Mouse (Mus musculus) fat pad, adult 2 months (tissue): Measurements from ENCODE around the gene Fam111a.

Source experiments
- DNase-seq: peaks from one replicate; pipeline ENCODE4 v3.0.0-alpha.2; 2011; ENCODE audit warnings: low read depth, low spot score; ENCODE audit errors: extremely low read depth

Gene Fam111a

GRCm38 (mm10) chr19:12600684-12601480 lies 55.3 kb downstream of the Fam111a start:
- DNase-seq = no peak

DNA sequence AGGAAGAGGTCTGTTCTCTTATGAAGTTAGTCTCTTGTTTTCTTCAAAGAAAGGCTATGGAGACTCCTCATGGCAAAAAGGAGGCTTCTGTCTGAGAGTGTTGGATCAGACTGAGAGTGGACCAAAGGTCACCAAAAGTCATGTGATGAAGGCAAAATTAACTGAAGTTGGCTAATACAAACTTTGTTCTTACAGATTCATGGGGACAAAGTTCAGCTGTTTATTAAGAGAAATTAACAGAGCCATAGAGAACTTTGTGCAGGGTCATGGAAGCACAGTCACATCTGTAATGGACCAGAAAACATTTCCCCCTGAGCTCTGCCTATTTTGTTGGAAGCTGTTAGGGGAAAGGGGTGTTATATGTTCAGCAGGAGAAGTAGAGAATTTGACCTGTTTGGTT lies 62.8 kb downstream of the Fam111a start:
- DNase-seq = no peak

GRCm38 (mm10) chr19:12613646-12614045 lies 68.1 kb downstream of the Fam111a start:
- DNase-seq = no peak

GRCm38 (mm10) chr19:12633176-12633575 lies 87.6 kb downstream of the Fam111a start, which contains the start of gene Glyat:
Gene Glyat, plus strand, starts transcription at chr19:12633308.
- no peak for DNase-seq

- DNase-seq = no peak
Observed at GRCm38 (mm10) chr19:12634259-12634658, 88.7 kb downstream of the Fam111a start.

- no peak for DNase-seq
Observed at GRCm38 (mm10) chr19:12634963-12635362, 89.4 kb downstream of the Fam111a start.

DNA sequence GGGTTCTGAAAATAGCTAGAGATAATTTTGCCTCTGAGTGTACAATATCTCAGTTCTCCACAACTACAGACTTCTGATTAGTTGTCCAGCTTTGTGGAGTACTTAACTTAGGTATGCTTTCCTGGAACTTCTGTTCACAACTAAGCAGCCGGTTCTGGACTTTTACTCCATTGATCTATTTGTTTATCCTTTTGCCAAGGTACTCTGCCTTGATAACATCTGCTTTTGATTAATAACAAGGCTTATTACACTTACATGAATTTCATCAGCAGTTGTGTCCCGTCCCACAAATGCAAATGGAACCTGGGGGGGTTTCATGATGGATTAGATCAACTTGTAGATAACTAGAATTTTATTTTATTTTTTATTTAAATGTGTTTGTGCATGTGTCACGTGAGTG lies 91.3 kb downstream of the Fam111a start:
- no peak for DNase-seq

- no peak for DNase-seq
Observed at GRCm38 (mm10) chr19:12638049-12638448, 92.5 kb downstream of the Fam111a start.
